Mouse (Mus musculus): ENCODE measurements around the gene Synpo2.

The Synpo2 gene

DNA sequence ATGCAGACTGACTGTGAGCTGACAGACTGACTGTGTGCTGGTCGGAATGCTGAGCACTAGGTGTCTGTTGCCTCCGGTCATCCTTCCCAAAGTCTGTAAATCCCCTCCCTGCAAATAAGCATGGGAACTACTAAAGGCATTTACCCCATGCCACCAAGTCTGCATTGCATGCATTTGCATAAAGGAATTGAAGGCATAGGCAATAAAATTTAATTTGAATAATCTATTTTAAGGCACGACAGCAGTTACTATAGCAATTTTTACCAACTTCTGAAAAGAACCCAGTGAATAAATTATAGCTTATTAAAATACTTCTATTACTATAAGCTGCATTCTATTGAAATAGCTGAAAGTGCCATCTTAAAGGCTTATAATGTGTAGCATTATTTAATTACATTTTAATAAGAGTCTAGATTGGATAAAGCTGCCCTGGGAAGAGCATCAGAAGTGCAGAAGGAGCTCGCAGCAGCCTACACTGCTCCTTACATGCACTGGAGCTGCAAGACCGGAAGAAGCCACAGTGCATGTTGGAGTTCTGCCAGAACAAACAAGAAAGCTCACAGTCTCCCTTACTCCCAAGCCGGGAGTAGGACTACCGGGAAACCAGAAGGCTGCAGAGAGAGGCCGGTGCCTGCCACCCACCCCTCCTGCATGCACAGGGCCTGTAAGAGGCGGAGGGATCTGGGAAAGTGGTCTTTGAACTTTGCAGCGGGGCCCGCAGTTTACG lies 142.9 kb downstream of the Synpo2 start:
- no peak for DNase-seq (ENCODE audit: low read depth)

DNA sequence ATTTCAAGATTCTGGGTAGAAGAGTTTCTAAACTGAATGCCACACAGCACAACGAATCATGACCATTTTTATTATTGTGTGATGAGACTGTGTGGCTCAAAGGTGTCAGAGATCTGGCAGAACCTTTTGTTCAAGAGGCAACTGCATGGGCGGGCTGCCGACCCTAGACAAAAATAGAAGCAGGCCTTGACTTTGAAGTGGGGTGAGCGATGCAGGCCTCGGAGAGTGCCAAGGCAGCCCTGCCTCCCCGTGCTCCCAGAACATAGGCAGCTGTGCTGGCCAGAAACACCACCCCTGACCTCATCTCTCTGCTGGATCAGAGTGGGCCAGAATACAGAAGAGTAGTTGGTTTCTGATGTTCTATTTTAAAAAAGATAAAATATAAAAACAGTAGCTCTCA lies 143.5 kb downstream of the Synpo2 start:
- DNase-seq (ENCODE audit: low read depth): no peak

DNA sequence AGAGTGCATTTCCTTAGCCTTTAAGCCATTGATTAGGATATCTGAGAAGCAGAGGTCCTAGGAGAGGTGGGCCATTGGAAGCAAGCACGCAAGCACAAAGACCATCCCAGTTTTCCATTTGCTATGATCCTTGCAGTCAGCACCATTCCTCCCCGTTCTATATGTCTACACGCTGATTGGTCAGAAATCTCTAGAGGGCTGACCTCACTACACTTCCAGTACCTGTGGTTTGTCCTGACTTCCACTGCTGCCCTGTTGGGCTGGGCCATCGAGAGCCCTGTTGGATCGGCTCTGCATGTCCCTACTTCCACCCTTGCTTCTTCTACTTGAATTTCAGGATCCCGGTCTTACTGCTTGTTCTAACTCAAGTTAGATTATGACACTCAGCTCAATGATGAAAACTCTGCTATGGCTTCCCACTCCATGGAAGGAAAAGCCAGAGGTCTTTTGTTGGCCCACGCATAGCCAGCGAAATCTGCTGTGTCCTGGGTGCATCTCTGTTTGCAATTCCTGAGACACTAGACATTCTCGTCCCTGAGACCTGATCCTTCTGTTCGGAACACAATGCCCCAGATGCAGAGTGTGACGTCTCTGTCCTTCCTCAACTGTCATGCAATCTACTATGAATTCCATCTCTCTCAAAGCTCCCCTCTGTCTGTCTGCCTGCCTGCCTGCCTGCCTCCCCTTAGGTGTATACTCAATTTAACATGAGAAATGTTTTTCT lies 146.5 kb downstream of the Synpo2 start:
- no peak for DNase-seq (ENCODE audit: low read depth)

DNA sequence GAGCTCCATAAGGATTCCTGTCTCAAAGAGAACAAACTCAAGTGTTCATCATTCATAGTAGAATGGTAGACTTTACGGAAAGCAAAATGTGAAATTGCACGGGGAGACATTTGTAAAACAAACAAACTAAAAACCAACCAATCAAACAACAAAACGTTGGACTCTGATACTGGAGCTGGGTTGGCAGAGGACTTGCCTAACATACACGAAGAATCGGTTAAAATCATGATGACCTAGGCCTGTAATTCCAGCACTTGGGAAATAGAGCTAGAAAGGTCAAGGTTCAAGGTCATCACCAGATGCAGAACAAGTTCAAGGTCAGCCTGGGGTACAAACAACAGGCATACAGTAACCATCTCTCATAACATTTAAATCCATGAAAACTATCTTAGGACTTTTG lies 147.7 kb downstream of the Synpo2 start:
- no peak for DNase-seq (ENCODE audit: low read depth)

DNA sequence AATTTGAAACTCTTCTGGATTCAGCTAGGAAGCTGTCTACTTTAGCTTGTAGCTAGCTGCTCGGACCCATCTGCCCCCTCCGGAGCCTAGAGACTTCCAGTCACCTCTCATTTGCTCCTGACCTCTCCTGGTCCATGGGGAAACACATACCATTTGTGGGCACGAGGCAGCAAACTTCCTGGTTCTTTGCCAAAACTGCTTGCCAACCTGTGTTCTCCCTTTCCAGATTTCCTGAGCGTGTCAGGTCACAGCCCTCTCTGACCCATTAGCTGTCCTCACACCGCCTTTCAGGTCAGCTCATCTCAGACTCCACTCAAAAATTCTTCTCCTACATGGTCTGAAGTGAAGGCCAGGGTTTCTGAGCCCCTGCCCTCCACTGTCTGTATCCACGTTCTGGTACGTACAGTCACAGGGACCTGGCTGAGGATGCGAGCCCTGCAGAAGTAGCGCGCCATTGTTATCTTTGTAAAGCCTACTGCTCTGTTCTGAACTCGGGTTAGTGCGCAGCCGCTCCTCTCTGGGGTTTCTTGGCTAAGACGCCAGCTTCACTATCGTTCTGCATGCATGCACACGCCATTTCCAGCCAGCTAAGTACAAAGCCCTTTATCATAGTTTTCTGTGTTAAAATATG lies 150.0 kb downstream of the Synpo2 start:
- DNase-seq (ENCODE audit: low read depth): no peak

DNA sequence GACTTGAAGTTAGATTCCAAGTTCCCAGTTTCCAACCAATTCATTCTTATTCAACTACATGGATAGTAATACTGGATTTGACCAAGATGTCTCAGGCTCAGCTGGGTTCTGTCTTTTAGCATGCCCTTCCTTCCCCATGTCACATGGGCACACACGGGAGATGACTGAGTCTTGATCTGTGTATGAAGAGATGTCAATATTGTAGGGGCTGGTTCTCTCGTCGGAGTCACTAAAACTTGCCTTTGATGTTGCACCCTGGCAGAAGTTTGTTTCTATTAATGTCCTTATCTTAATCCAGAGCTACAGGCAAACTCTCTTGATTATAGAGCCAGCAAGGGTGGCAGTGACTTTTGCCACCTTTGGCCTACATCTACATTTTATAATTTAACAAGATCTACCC lies 154.3 kb downstream of the Synpo2 start:
- no peak for DNase-seq (ENCODE audit: low read depth)

DNA sequence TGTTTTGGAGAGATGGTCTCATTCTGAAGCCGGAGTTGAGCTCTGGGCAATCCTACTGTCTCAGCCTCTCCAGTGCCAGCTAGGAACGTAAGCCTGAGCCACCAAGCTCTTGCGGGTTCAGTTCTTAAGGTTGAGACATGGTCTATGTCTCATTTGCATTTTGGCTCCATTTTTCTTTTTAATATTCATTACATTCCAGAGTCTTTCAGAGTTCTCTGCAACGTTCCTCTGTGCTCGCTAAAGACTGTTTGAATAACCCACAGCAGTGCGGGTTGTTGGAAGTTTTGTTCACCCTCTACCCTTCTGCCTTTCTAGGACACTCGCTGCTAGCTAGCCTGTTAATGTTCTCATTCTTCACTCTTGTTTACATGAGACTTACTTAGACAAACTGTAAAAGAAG lies 155.0 kb downstream of the Synpo2 start:
- DNase-seq (ENCODE audit: low read depth): no peak

DNA sequence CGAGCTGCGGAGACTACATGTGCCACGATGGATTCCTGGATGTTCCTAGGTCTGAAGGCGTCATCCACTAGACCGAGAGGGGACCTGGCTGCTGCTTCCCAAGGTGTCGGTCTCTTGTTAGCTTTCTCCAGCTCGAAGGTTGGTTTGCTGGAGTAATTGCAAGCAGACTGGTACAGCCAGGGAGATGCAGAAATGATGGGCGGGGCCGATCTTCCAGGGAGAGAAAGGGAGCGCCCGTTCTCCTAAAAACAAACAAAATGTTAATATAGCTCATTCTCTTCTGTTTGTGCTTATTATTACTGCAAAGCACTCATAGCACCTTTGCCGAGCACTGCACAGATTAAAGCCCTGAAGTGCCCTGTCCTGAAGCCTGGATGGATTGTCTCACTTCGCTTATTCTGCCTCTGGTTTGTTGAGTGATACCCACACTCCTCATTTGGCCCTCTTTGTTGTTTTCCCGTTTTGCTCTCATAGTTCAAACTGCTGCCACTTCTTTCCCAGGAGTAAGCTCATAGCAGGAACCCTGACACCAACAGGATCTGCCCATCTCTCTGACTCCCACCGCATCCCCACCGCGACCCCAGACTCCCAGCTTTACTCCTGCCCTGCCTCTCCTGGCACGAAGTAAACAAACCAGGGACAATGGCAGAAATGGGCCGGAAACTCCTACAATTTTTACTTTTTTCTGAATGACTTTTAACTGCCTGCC lies 155.8 kb downstream of the Synpo2 start:
- DNase-seq (ENCODE audit: low read depth): no peak

DNA sequence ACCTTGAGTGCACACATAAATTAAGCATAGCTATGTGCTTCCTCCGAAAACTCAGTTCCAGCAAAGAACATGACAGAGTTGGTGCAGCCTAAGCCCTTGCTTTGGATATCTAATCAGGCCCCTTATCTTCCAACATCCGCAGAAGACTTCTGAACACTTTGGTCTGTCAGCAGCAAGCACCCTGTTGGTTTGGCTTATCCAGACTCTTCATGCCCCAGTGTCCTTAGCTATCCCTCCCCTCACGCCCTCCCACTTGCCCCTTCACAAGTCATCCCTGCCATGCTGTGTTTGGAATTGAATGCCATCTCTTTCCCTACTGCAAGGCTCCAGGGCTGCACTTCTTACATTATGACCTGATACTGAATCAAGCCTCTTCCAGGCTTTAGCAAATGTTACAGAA lies 160.2 kb downstream of the Synpo2 start:
- DNase-seq (ENCODE audit: low read depth): no peak

DNA sequence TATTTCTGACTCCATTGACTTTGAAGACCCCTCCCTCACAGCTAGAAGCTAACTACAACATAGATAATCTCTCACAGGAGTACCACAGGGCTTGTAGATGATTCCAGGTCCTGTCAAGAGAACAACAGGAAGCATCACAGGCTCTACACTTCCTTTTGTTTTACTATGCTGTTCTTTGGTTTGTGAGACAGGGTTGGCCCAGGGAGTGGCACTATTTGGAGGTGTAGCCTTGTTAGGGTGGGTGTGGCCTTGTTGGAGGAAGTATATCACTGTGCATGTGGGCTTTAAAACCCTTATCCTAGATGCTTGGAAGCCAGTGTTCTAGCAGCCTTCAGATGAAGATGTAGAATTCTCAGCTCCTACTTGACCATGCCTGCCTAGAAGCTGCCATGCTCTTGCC lies 160.9 kb downstream of the Synpo2 start:
- DNase-seq (ENCODE audit: low read depth): peak; percentile 6

DNA sequence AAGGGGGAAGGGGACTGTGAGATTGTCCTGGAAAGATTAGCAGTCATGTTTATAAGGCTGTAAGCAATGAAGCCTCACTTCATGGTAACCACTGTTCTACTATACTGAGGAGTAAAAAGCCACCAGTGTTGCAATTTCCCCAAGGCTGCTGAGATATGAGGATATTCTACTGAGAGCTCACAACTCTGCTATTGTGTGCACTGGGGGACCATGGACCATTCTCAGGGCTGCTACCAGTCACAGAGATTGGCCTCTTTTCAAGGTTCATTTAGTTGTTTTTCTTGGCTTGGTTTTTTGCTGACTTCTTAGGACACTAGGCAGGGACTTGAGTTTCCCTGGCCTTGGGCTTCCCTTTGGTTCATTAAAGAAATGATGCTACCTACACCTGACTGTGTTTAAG lies 162.6 kb downstream of the Synpo2 start:
- DNase-seq (ENCODE audit: low read depth): no peak

DNA sequence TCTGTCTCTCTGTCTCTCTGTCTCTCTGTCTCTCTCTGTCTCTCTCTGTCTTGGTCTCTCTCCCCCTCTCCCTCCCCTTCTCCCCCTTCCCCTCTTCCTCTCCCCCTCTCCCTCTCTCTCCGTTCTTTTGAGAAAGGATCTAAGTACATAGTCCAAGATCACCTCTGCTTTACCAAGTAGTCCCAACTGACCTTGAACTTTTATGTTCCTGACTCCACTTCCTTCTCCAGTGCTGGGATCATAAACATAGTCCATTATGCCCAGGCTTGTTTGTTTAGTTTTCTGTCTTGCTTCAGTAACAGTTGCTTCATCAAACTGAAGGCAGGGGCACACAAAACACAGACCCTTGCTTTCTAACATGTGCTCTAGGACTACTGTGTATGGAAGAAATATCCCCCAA lies 163.5 kb downstream of the Synpo2 start:
- DNase-seq (ENCODE audit: low read depth): no peak

DNA sequence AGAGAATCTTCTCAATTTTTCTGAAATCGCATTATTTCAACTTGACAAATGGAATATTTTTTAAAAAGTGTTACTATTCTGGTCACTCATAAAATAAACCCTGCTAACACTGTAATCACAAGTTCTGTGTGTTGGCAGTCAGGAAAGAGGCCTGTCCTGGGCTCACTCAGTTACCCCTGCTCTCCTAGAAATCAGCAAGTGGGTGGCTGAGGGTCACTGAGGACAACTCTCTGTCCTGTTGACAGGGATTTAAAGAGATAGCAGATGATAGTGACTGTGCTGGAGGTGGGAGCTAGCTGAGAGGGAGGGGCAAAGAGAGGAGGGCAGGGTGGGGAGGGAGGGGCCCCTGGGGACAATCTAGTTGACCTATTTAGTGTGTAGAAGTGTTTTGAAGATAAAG lies 165.0 kb downstream of the Synpo2 start:
- no peak for DNase-seq (ENCODE audit: low read depth)

DNA sequence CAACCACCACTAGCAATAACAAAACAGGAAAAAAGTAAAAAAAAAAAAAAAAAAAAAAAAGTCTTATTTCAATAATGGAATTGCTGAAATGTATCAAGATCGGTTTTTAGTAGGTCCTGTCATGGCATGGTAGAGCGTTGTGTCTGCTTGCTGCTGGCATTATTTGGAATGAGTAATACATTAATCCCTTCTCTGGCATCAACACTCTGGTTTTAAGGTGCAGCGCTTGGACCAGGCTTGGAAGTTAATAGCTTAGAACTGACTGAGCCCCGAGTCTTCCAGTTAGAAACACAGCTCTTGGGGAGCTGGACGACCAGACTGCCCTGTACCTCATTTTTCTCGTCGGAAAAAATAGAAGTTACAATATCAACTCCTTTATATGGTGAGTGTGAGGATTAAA lies 169.1 kb downstream of the Synpo2 start:
- DNase-seq (ENCODE audit: low read depth): no peak

DNA sequence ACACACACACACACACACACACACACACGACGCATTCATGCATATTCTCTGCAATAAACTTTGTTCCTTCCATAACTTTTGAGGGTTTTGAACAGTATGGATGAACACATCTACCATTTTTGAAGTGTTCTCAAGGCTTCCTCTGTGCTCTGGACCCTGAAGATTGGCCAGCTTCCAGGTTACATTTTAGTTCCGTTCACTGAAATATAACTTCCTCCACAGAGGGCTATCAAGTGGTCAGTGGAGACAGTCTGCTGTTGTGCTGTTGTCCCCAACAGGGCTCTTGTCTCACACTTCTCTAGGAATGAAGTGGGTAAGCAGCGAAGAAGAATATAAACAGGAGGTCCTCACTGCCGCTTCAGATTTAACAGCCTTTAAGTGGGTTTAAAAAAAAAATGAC lies 170.5 kb downstream of the Synpo2 start:
- no peak for DNase-seq (ENCODE audit: low read depth)

DNA sequence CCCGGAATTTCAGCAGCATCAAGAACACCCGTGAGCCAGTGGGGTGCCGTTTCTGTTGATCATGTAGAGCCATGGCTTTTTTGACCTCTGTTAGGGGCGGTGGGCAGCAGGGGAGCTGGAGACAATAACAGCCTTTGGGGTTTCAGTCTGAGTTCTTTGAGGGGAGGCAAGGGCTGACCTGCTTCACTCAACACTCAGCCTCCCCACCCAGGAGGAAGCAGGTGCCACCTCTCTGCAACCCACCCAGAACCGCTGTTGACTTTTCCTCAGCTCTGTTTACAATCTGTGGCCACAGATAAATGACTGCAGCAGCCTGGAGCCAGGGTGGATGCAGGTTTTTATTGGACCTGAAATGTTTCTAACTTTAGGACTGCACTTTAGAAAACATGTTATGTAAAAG lies 171.8 kb downstream of the Synpo2 start:
- DNase-seq (ENCODE audit: low read depth): no peak

DNA sequence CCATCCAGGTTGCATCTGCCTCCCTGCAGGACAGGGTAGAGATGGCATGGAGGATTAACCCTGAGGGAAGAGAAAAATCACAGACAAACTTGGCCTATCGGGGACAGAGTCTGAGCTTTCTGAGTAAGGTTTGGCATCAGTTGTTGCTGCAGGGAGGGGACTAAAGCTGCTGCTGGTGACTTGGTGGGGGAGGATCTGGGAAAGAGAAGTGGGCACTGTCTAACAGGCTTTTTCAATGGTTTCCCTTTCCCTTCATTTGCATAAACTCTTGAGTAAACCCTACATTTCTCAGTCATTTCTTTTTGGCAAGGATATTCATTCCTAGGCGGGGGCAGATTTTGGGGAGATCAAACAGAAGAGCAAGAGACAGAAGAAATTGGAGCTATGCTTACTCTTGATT lies 174.0 kb downstream of the Synpo2 start:
- DNase-seq (ENCODE audit: low read depth): no peak

DNA sequence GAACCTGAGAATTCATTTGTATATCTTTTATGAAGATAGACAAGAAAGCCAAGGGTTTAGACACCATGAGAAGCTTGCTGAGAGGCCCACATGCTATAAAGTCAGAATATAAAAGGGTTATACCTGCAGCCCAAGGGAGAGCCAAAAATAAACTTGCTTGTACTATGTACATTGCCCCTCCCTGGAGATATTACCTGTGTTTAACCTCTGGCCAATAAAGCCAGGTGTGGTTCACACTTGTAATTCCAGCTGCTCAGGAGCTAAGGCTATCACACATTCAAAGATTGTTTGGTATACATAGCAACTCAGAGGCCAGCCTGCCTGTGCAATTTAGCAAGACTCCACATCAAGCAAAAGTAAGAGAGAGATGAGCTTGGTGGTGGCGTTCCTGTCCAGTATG lies 177.1 kb downstream of the Synpo2 start:
- DNase-seq (ENCODE audit: low read depth): no peak

DNA sequence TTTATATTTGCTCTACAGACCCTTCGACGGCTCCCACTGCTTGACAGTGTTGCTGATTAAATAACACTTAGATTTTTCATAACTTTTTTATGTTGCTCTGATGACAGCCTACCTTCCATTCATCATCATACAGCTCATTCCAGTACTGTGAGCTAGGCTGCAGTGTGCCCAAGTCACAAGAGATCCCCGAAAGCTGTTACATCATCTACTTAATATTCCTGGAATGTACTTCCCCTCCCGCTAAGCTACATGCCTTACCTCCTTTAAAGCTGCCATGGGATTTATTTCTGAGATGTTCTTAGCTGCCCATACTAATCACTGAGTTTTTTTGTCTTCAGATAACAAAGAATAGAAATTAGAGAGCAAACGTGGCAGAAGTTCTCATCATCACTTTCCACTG lies 181.8 kb downstream of the Synpo2 start:
- no peak for DNase-seq (ENCODE audit: low read depth)

DNA sequence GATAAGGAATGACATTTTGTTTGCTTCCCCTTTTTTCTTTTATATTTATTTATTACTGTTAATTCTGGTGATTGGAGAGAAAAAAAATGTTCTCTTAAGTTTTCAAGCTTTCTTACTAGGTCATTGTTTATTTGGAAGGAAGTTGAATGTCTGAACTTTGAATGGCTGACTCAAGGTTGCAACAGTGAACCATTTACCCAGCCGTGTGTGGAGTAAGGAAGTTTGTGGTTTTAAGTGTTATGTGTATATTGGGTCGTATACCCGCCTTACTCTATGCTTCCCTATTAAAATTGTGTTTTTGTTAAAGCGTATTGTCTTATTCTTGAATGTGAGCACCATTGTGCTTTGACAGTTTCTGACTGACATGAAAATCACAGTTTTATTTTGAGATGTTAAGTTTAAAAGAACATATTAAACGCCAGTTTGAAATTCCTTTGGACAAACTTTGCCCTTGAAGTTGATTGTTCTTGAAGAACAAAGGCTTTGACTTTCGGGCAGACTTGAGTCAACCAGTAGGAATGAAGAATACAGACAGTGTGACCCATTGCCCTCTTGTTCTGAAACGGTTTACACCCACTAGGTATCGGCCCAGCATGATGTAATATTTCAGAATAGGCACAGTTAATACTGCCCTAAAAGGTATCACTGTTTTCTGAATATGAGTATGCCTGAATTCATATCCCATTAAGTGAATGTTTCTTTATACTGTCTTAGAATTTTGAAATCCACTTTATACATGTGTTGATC lies 182.6 kb downstream of the Synpo2 start:
- DNase-seq (ENCODE audit: low read depth): no peak

DNA sequence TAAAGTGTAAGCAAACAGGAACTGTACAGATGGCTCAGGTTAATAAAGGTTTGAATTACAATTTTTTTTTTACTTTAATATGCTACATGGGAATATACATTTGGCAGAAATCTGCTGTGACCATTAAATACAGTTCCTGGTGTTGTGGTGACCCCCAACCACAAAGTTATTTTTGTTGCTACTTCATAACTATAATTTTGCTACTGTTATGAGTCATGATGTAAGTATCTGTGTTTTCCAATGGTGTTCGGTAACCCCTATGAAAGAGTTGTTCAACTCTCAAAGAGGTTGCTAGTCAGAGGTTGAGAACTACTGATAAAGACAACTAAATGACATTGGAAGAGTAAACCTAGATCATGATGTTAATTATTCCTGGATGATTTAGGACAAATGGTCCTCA lies 193.6 kb downstream of the Synpo2 start:
- DNase-seq (ENCODE audit: low read depth): no peak

DNA sequence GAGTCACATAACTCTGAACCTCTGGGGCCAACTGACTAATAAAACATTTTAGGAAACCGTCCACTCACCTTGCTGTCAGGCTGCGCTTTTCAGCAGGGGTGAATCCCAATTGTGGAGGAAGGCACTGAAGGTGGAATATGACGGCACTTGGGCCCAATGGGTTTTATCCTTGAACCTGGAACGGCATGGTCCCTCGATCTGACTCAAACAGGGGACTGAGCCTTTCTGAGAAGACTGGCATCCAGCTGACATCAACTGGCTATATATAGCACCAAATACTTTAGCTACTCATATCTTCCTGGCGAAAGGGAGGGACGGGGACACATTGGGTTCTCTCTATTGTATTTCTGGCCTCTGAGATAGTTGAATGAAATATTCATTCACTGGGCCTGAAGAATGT lies 201.2 kb downstream of the Synpo2 start, which contains the start of gene Myoz2:
Myoz2 (minus strand) TSS at position 264 of the 400 bp plus-strand sequence.
- no peak for DNase-seq (ENCODE audit: low read depth)

Data from naive thymus-derived CD4-positive, alpha-beta T cell, adult 2 months (primary cell).